14 mouse cellular contexts compared by ENCODE assay signal in the genomic region with DNA sequence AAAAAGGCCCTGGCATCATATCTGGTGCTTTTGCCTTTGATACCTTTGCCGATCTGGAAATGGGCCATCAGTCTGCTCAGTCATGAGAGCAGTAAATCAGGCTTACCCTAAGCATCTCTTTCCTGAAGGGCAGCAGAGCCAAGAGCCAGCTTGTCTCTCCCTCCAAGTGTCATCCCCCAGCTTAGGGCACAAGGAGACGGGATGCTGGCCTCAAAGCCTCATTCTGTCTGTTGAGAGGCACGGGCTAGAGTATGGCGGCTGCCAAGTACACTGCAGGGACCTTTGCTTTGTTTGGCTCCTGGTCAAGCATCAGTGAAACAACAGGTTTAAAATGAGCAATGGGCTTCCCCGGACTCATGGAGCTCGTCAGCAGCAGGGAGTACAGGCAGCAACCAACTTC. TPM values are rescaled to one million over a fixed set of nuclear protein-coding genes. Genes with fewer than 3 reads are reported as not detected.
DNase-seq lines count a peak whose midpoint lies in the region; ATAC-seq and TF ChIP-seq lines count a peak whose summit lies in the region.
"Had no signal": no experiment of that assay in that cellular context is flagged by ENCODE, and none has a peak within 500 bp of the region (broad histone marks: within the 10 kb centered on the region; RNA-seq: fewer than 3 reads in every experiment).

No protein-coding gene starts in this region.

- H3K4me1 ChIP-seq in heart, embryonic 16.5 days (ENCODE audit: control insufficient read depth, insufficient read depth, low read length) = 0 out of 2 replicates have a peak, but pooled peaks cover 4% of the 10 kb centered on the region
- no peaks in the 10 kb centered on the region for H3K4me1 ChIP-seq in intestine, embryonic 15.5 days (replicated peaks)
- no peaks in the 10 kb centered on the region for H3K4me1 ChIP-seq in intestine, embryonic 16.5 days (ENCODE audit: control insufficient read depth, insufficient read depth, low read length)
- H3K4me1 ChIP-seq: neural tube, embryonic 12.5 days had no signal

- TF ChIP-seq CTCF in brain, embryonic 14.5 days (IDR thresholded peaks at IDR 0.05; ENCODE audit: borderline replicate concordance, extremely low read depth, insufficient read depth, insufficient read length) = no peak

- no peak overlapping the region for H3K27ac ChIP-seq in heart, embryonic 16.5 days (ENCODE audit: low read length)
- no peak overlapping the region for H3K27ac ChIP-seq in intestine, embryonic 15.5 days
- no peak overlapping the region for H3K27ac ChIP-seq in intestine, embryonic 16.5 days (ENCODE audit: low read length)
- H3K27ac ChIP-seq: liver, embryonic 13.5 days; neural tube, embryonic 12.5 days had no signal

- ATAC-seq in cerebellum, adult (ENCODE audit: insufficient number of reproducible peaks, low FRiP score, low TSS enrichment) = peak; percentile 56; the same call in 1 of the 2 replicates
- ATAC-seq in heart, embryonic 16.5 days (replicated peaks; ENCODE audit: extremely low read depth, insufficient read depth, low FRiP score) = peak; percentile 28; the same call in 1 of the 2 replicates
- ATAC-seq in intestine, embryonic 15.5 days = no peak
- no peak for ATAC-seq in intestine, embryonic 16.5 days
- ATAC-seq: lung, postnatal 0 days had no signal

- DNase-seq in cerebellum, adult 11-12 months = no peak
- DNase-seq in heart, adult 18-20 months = no peak
- DNase-seq in brain, embryonic 14.5 days (ENCODE audit: low read depth) = peak; percentile 55
- DNase-seq in mesoderm, embryonic 11.5 days (ENCODE audit: low read depth, low spot score) = peak; percentile 6
- DNase-seq: gastrocnemius, postnatal 25 days; kidney, postnatal 10 days; liver, embryonic 13.5 days had no signal

- H3K9me3 ChIP-seq in heart, embryonic 16.5 days (replicated peaks; ENCODE audit: control insufficient read depth, low read length) = no peaks in the 10 kb centered on the region
- H3K9me3 ChIP-seq in intestine, embryonic 15.5 days = no peaks in the 10 kb centered on the region
- no peaks in the 10 kb centered on the region for H3K9me3 ChIP-seq in intestine, embryonic 16.5 days (ENCODE audit: control insufficient read depth, low read length)
- H3K9me3 ChIP-seq: heart, embryonic 12.5 days; liver, embryonic 13.5 days; neural tube, embryonic 12.5 days had no signal

- 52% methylated on average over 6 of the region's 6 CpGs for WGBS in heart, embryonic 16.5 days
- WGBS in intestine, embryonic 15.5 days = 66% methylated on average over 6 of the region's 6 CpGs
- WGBS in intestine, embryonic 16.5 days = 70% methylated on average over 6 of the region's 6 CpGs

- H3K36me3 ChIP-seq in heart, embryonic 16.5 days (ENCODE audit: control insufficient read depth, insufficient read depth) = no peaks in the 10 kb centered on the region
- no peaks in the 10 kb centered on the region for H3K36me3 ChIP-seq in intestine, embryonic 15.5 days
- H3K36me3 ChIP-seq in intestine, embryonic 16.5 days (ENCODE audit: control insufficient read depth, insufficient read depth, low read length) = no peaks in the 10 kb centered on the region
- H3K36me3 ChIP-seq: heart, embryonic 12.5 days; liver, embryonic 13.5 days; neural tube, embryonic 12.5 days had no signal

- H3K9ac ChIP-seq in heart, embryonic 16.5 days (ENCODE audit: low read length) = no peak overlapping the region
- no peak overlapping the region for H3K9ac ChIP-seq in intestine, embryonic 15.5 days
- no peak overlapping the region for H3K9ac ChIP-seq in intestine, embryonic 16.5 days (ENCODE audit: low read depth, low read length)
- H3K9ac ChIP-seq: heart, embryonic 12.5 days; liver, embryonic 13.5 days; neural tube, embryonic 12.5 days had no signal

- no peak overlapping the region for H3K4me3 ChIP-seq in heart, embryonic 16.5 days (ENCODE audit: low read length)
- H3K4me3 ChIP-seq in intestine, embryonic 15.5 days (replicated peaks) = no peak overlapping the region
- H3K4me3 ChIP-seq in intestine, embryonic 16.5 days (ENCODE audit: low read length) = no peak overlapping the region
- H3K4me3 ChIP-seq: heart, embryonic 12.5 days; liver, embryonic 13.5 days; neural tube, embryonic 12.5 days had no signal

- TF ChIP-seq POLR2A in brain, embryonic 14.5 days (IDR thresholded peaks at IDR 0.05; ENCODE audit: borderline replicate concordance, extremely low read depth, insufficient read depth, insufficient read length, poor library complexity, severe bottlenecking) = no peak

- H3K4me2 ChIP-seq in heart, embryonic 16.5 days (ENCODE audit: low read depth, low read length) = no peak overlapping the region
- no peak overlapping the region for H3K4me2 ChIP-seq in intestine, embryonic 15.5 days (replicated peaks)
- H3K4me2 ChIP-seq in intestine, embryonic 16.5 days (ENCODE audit: low read depth, low read length) = no peak overlapping the region
- H3K4me2 ChIP-seq: heart, embryonic 12.5 days; liver, embryonic 13.5 days; neural tube, embryonic 12.5 days had no signal

- H3K27me3 ChIP-seq in heart, embryonic 16.5 days (ENCODE audit: control insufficient read depth, insufficient read depth, low read length) = no peaks in the 10 kb centered on the region
- no peaks in the 10 kb centered on the region for H3K27me3 ChIP-seq in intestine, embryonic 15.5 days (replicated peaks)
- H3K27me3 ChIP-seq in intestine, embryonic 16.5 days (replicated peaks; ENCODE audit: control insufficient read depth, insufficient read depth, low read length) = no peaks in the 10 kb centered on the region
- H3K27me3 ChIP-seq: heart, embryonic 12.5 days; liver, embryonic 13.5 days; neural tube, embryonic 12.5 days had no signal

RNA-seq across cellular contexts. Expression of gene Vav3, which starts 41.6 kb away (rescaled TPM):
- polyA plus RNA-seq in heart, embryonic 16.5 days (2015; fragmentation: Nextera tagmentation; extraction: Ambion mirVana) = 7.5 and 8.0 TPM in 2 replicates
- total RNA-seq in heart, adult 18-20 months (2021) = 1 to 10 TPM; 4.8 to 5.4 TPM
- 9.0 and 15.7 TPM in 2 replicates for polyA plus RNA-seq in brain, embryonic 14.5 days (2012; rRNA removed)
- polyA plus RNA-seq in intestine, embryonic 15.5 days (2015; fragmentation: Nextera tagmentation; extraction: Ambion mirVana) = 15.9 and 16.6 TPM in 2 replicates
- polyA plus RNA-seq in intestine, embryonic 16.5 days (2015; fragmentation: Nextera tagmentation; extraction: Ambion mirVana) = 18.9 and 19.3 TPM in 2 replicates

Comparison
In these comparisons a context has a peak if more than half of its experiments do, and no peak if none do; other contexts are left out.
1. ATAC-seq: peak in cerebellum, adult (single experiment) and heart, embryonic 16.5 days (single experiment); none in intestine, embryonic 15.5 days (single experiment) and intestine, embryonic 16.5 days (single experiment).
2. DNase-seq: peak in brain, embryonic 14.5 days (single experiment) and mesoderm, embryonic 11.5 days (single experiment); none in cerebellum, adult 11-12 months (single experiment) and heart, adult 18-20 months (0 of 2).